In the genomic region with DNA sequence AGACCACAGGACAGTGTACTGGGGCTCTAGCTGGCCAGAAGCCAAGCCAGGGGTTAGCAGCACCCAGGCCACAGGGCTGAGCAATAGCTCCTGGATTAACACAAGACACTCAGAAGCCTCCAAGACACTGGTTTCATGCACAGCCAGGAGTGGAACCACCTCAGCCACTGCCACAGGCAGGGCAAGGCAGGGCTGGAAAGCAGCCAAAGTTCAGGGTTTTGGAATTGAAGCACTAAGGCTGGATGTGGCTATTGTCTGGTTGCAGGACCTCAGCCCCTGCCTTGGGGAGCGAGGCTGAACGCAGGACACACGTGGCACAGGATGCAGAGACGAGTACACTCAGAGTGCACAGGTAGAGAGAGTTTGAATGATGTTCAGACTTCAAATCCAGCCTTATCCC, we compare ENCODE assay signal across 18 mouse cellular contexts. TPM values are rescaled to one million over a fixed set of nuclear protein-coding genes. Genes with fewer than 3 reads are reported as not detected.
DNase-seq lines count a peak whose midpoint lies in the region; ATAC-seq and TF ChIP-seq lines count a peak whose summit lies in the region.
"Had no signal": no experiment of that assay in that cellular context is flagged by ENCODE, and none has a peak within 500 bp of the region (broad histone marks: within the 10 kb centered on the region; RNA-seq: fewer than 3 reads in every experiment).

No protein-coding gene starts in this region.

- intact Hi-C loops in heart, postnatal 14 days (cut with DNase I), result no loop called here

- H3K4me3 ChIP-seq in heart, embryonic 10.5 days, result no peak overlapping the region
- no peak overlapping the region for H3K4me3 ChIP-seq in lung, embryonic 14.5 days (ENCODE audit: low read depth, low read length)
- H3K4me3 ChIP-seq: embryonic facial prominence, embryonic 15.5 days; hindbrain, embryonic 15.5 days had no signal

- H3K27ac ChIP-seq in heart, embryonic 10.5 days, result no peak overlapping the region
- H3K27ac ChIP-seq in lung, embryonic 14.5 days (ENCODE audit: low read depth), result no peak overlapping the region
- H3K27ac ChIP-seq: embryonic facial prominence, embryonic 15.5 days; hindbrain, embryonic 15.5 days; kidney, postnatal 0 days had no signal

- no peak for TF ChIP-seq CTCF in lung, embryonic 14.5 days (IDR thresholded peaks at IDR 0.05; ENCODE audit: low read depth)

- H3K36me3 ChIP-seq in heart, embryonic 10.5 days, result peaks cover 87% of the 10 kb centered on the region
- H3K36me3 ChIP-seq in lung, embryonic 14.5 days (ENCODE audit: insufficient read depth), result peaks cover 65% of the 10 kb centered on the region
- H3K36me3 ChIP-seq: hindbrain, embryonic 15.5 days had no signal

- H3K9ac ChIP-seq in lung, embryonic 14.5 days, result no peak overlapping the region
- H3K9ac ChIP-seq: embryonic facial prominence, embryonic 15.5 days; hindbrain, embryonic 15.5 days had no signal

- no peak overlapping the region for H3K4me2 ChIP-seq in lung, embryonic 14.5 days
- H3K4me2 ChIP-seq: embryonic facial prominence, embryonic 15.5 days; hindbrain, embryonic 15.5 days had no signal

- no peaks in the 10 kb centered on the region for H3K9me3 ChIP-seq in heart, embryonic 10.5 days
- no peaks in the 10 kb centered on the region for H3K9me3 ChIP-seq in lung, embryonic 14.5 days (ENCODE audit: low read depth, low read length)
- H3K9me3 ChIP-seq: embryonic facial prominence, embryonic 15.5 days; hindbrain, embryonic 15.5 days had no signal

- 85% methylated on average over 4 of the region's 4 CpGs for WGBS in heart, embryonic 10.5 days
- 75% methylated on average over 4 of the region's 4 CpGs for WGBS in lung, embryonic 14.5 days

- peak; percentile 32 for DNase-seq in cerebellum, adult 11-12 months
- no peak for DNase-seq in cerebellum, postnatal 4 days (ENCODE audit: low spot score in 2 of 2)
- peak; percentile 73 for DNase-seq in heart, embryonic 10.5 days (ENCODE audit: low spot score)
- DNase-seq in heart, postnatal 14 days, result no peak
- peak; percentile 37 for DNase-seq in lung, embryonic 14.5 days
- DNase-seq in lung, postnatal 36 days, result no peak
- DNase-seq in 3134 (ENCODE audit: extremely low read depth, insufficient read length, low spot score), result peak; percentile 65
- DNase-seq in neural tube, embryonic 10.5 days (ENCODE audit: extremely low spot score, low spot score), result no peak
- DNase-seq: heart, adult 18-20 months; heart, postnatal 10 days; right cerebral cortex, postnatal 14 days; spleen, adult 18-20 months; thymus, adult 18-20 months had no signal

- H3K27me3 ChIP-seq in heart, embryonic 10.5 days (ENCODE audit: insufficient read depth, poor library complexity, severe bottlenecking), result peaks cover 25% of the 10 kb centered on the region
- no peaks in the 10 kb centered on the region for H3K27me3 ChIP-seq in lung, embryonic 14.5 days (ENCODE audit: insufficient read depth, low read length)
- H3K27me3 ChIP-seq: CH12.LX; embryonic facial prominence, embryonic 15.5 days; hindbrain, embryonic 15.5 days had no signal

- no peak for ATAC-seq in lung, embryonic 14.5 days (ENCODE audit: insufficient read depth)
- ATAC-seq: intestine, embryonic 16.5 days had no signal

- H3K4me1 ChIP-seq in heart, embryonic 10.5 days, result peaks cover 3% of the 10 kb centered on the region; the same call in 1 of the 2 replicates
- no peaks in the 10 kb centered on the region for H3K4me1 ChIP-seq in lung, embryonic 14.5 days (ENCODE audit: insufficient read depth)

RNA-seq across cellular contexts. Expression of gene Csf1, which starts 10.8 kb away (rescaled TPM):
- polyA plus RNA-seq in heart, embryonic 10.5 days (2016; fragmentation: Nextera tagmentation; extraction: Ambion mirVana), result 10.4 and 11.3 TPM in 2 replicates
- total RNA-seq in heart, postnatal 14 days (2021), result 10 to 100 TPM; 25.5 to 33.6 TPM
- 9.3 and 12.9 TPM in 2 replicates for polyA plus RNA-seq in lung, embryonic 14.5 days (2014; fragmentation: Nextera tagmentation; extraction: Ambion mirVana)

RNA-seq across cellular contexts. Expression of gene Ahcyl1, which starts 53.1 kb away (rescaled TPM):
- polyA plus RNA-seq in heart, embryonic 10.5 days (2016; fragmentation: Nextera tagmentation; extraction: Ambion mirVana), result 62.2 and 71.8 TPM in 2 replicates
- 10 to 100 TPM; 79.1 to 91.9 TPM for total RNA-seq in heart, postnatal 14 days (2021)
- 106 and 107 TPM in 2 replicates for polyA plus RNA-seq in lung, embryonic 14.5 days (2014; fragmentation: Nextera tagmentation; extraction: Ambion mirVana)

Comparison
In these comparisons a context has a peak if more than half of its experiments do, and no peak if none do; other contexts are left out.
1. DNase-seq: peak in cerebellum, adult 11-12 months (single experiment), heart, embryonic 10.5 days (single experiment), lung, embryonic 14.5 days (single experiment) and 3134 (single experiment); none in cerebellum, postnatal 4 days (0 of 2), heart, postnatal 14 days (0 of 2), lung, postnatal 36 days (single experiment) and neural tube, embryonic 10.5 days (single experiment).